Mouse (Mus musculus) adrenal gland, postnatal 36 days (tissue): ENCODE results near the gene Slc18a3. TPM values are rescaled to one million over a fixed set of nuclear protein-coding genes. Genes with fewer than 3 reads are reported as not detected.

Experiments
- DNase-seq, 2 experiments: peaks; one replicate each; pipeline ENCODE4 v3.0.0; 2021; ENCODE audit warnings: mixed read lengths in 1 of 2
- total RNA-seq, 2 experiments: library from RNA; stranded (reverse); gene quantifications; 2 replicates each; pipeline ENCODE4 v1.2.3; 2021

Gene Slc18a3
- total RNA-seq, 2 experiments from 2014 or later, result not detected

DNA sequence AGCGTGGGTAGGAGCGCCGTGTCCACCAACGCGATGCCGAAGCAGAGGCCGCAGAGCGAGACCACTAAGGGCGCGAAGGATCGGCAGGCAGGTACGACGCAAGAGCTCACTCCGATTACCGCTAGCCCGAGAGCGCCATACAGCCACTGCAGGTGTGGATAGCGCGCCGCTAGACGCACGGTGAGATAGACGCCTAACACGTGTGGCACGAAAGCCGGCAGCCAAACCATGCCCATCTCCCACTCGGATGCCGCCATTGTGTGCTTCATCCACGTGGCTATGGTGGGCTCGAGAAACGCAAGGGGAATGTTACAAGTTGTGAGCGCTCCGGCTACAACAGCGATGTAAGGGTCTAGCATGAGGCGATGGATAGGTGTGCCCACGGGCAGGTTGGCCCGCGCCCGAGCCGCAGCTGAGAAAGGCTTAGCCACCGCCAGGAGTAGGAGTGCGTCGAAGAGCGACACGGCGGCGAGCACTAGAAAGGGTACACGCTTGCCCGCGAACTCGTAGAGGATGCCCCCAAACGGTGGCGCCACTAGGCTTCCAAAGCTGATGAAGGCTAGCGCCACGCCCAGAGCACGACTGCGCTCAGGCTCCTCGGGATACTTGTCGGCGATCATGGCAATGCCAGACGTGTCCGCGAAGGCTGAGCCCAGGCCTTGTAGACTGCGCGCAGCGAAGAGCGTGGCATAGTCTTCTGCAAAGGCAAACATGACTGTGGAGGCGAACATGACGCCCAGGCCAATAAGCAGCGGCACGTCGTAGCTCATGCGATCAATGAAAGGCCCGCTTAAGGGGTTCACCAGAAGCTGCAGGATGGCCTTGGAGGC is 1.2 kb downstream of the Slc18a3 start:
- no peak for DNase-seq

DNA sequence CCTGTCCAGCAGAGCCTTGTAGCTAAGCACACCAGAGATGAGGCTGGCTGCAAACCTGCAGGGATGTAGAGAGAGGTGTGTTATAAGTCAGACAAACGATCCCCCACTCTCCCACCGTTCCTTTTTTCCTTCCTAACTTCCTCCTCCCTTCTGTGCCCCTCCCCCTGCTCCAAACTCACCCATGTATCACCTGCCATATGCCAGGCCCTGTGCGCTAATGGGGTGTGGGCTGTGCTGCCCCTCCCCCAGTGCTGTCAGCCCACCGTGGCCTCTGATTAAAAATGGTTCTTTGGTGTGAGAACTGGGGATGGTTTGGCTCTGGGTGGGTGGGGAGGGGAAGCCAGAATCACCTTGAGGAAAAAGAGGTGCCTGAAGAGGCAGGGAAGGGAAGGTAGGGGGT is 12.1 kb downstream of the Slc18a3 start:
- no peak for DNase-seq

DNA sequence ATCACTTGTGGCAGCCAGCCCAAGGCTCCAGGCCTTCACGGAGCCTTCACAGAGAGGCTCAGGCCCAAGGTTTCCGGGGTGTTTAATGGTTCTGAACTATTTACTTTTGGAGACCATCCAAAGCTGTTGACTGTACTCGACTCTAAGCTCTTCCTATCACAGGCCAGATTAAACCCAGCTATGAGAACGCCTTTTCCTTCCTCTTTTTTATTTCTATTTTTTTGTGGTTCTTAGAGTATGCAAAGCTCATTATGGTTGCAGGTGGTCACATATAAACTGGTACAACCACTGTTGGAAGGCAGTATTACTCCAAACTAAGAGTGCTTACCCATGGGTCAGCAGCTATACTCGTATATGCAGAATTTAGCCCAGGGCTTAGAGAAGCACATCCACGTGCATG is 17.7 kb downstream of the Slc18a3 start:
- no peak for DNase-seq

DNA sequence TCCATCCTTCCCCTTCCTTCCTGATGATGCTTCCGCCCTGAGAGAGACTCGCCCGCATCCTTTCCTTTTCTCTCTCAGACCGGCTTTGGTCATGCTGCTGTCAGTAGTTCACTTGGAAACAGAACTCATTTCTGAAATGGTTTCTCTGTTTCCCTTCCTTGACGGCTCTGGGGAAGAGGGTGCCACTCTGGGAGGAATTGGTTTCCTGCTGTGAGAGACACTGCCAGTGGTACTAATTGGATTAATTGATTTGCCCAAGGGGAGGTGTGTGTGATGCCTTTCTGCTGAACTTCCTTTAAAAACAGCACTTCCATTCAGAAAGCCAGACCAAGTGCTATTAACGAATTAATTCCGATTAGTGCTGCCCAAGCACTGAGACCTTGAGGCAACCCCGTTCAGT is 21.2 kb downstream of the Slc18a3 start:
- no peak for DNase-seq

DNA sequence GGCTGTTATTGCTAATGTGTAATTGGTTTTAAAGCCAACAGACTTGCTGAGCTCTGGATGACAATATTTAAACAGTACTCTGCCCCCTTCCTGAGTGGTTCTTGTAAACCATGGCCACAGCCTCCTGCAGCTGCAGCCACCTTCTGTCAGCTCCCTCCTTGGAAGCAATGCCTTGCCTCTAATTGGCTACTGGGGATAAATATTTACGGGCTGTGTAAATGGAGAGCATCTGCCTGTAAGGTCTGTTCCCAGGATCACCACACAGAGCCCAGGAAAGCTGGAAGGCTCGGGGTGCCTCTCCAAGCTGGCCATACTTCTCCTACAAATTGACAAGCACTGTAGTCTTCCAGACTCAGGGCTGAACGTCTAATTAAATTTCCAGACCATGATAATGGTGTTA is 24.9 kb downstream of the Slc18a3 start:
- no peak for DNase-seq

DNA sequence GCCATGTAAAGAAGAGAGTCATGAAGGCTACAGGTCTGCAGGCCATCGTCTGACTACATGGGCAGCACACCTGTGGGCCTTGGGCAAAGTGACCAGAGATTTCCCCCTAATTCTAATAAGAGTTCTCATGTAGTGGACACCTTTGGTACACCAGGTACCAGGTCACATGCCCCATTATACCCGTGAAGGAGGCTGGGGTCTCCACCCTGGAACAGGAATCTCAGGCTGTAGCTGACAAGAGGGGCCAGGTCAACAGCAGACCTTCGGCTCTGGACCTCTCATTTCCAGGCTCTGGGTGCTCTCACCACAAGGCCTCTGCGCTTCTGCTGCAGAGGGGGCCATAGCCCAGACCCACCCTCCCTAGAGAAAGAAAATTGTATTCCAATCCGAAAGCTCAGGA is 25.3 kb downstream of the Slc18a3 start:
- DNase-seq, result no peak

DNA sequence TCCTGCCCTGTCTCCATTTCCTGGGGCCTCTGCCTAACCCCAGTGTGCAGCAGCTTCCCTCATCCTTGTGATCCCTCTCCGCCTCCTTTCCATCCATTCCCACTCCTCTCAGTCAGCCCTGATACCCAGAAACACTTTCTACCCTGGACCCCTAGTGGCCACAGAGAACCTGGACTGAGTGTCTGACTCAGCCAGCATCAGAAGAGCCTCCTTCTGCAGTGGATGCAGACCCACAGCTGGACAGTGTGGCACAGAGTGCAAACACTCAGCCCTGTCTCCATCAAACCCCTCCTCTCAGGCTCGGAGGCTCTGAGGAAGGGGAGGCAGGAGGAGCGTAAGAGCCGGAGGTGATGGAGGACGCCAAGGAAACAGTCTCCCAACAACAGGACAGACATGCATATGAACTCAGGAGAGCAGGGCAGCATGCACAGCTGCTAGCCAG is 27.3 kb downstream of the Slc18a3 start:
- no peak for DNase-seq

DNA sequence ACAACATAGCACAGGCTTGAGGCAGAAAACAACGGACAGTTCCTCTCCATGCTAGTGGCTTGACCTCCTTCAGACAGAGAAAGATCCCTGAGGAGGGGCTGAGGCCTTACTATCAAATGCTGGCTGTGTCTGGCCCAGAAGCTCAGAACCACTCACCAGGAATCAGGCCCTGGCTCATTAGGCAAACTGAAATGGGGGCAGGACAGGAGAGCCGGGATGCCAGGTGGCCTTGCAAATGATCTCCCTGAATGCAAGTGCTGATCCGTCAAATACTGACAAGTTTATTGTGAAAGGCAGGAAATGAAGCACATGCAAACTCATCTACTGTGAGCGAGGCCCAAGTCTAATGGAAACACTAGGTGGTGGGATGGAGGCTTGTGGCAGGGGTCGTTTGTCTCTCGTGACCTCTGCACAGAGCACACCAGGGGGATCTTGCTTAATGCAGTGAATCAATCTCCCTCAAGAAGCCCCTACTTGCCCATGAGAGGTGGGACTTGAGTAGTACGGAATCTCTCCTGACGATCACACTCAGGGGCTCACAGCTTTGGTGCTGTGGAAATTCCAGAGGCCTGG is 35.5 kb downstream of the Slc18a3 start:
- DNase-seq, result no peak

DNA sequence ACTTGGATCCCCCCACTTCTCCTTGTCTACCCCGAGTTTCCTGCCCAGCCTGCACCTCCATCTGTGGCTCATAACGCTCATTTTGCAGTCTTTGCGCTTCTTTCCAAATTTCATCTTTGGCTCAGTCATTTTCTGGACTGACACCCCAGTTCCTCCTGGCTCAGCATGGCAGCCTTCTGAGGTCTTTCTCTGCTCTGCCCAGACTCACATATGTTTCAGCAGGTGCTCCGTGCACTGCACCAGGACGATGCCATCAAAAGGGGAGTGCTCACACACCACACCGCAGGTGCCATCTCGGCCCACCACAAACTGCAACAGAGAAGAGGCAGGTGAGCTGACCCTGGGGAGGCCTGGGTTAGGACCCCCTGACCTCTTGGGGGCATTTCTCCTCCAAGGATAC is 40.7 kb downstream of the Slc18a3 start:
- no peak for DNase-seq

DNA sequence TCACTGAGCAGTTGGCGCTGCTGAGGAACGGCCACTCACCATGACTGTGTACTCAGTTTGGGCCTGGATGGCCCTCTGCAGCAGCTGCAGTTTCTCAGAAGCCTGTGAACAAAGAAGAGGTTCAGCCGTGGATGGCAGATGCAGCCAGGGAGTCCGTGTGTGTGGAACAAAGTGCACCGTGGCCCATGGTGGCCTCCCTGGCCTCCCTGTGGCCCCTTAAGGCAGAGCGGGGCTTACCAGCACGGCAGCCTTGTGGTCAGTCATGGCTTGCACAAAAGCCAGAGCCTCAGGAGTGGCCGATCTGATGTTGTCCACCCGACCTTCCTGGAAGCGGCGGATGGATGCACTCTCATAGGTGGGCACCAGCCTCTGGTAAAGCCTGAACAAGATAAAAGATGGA is 45.9 kb downstream of the Slc18a3 start:
- DNase-seq, result no peak

Other genes with a start within 250 kb of the Slc18a3 start
- gene Ogdhl, start 142.8 kb downstream of the Slc18a3 start, total RNA-seq, result 1 to 10 TPM; 7.0 to 7.1 TPM
- not detected for gene 1700024G13Rik, start 76.5 kb downstream of the Slc18a3 start, total RNA-seq
- gene Chat, start 1.1 kb upstream of the Slc18a3 start, total RNA-seq, result not detected
- gene Ercc6, start 48.7 kb upstream of the Slc18a3 start, total RNA-seq, result 10 to 100 TPM; 11.8 to 18.6 TPM
- under 1 TPM; 0.73 to 0.76 TPM for gene Prrxl1, start 134.6 kb upstream of the Slc18a3 start, total RNA-seq
- gene 3425401B19Rik, start 220.4 kb upstream of the Slc18a3 start, total RNA-seq, result under 1 TPM in 1 of 2 experiments, not detected in 1; 0.10 TPM